Mouse (Mus musculus) midbrain, embryonic 16.5 days (tissue): ENCODE results near the gene Mettl1. TPM values are rescaled to one million over a fixed set of nuclear protein-coding genes. Genes with fewer than 3 reads are reported as not detected.
A peak's percentile ranks its signal among the peaks of the same experiment; 100 is the strongest.
"Not testable (repeated sequence)": the region's sequence is repeated elsewhere in the genome, so short reads cannot be mapped to it uniquely, and the experiment has no call there.

Experiments
- ATAC-seq: fragments of 200-750 bp; cut with Nextera tagmentation; 2 replicates; pipeline ENCODE4 v1.8.0; 2017; ENCODE audit warnings: moderate TSS enrichment
- H3K27ac ChIP-seq: fragments of 300-500 bp; sonication (generic); 2 replicates; pipeline ENCODE4 v1.5.1; 2014; ENCODE audit warnings: mild to moderate bottlenecking, low read length, mixed read lengths
- H3K27me3 ChIP-seq: fragments of 300-500 bp; sonication (generic); 2 replicates; pipeline ENCODE4 v1.6.1; 2014; ENCODE audit warnings: low read depth, low read length, mixed read lengths; ENCODE audit not compliant: control insufficient read depth, insufficient read depth
- H3K36me3 ChIP-seq: fragments of 300-500 bp; sonication (generic); 2 replicates; pipeline ENCODE4 v1.6.1; 2014; ENCODE audit warnings: mild to moderate bottlenecking, low read length, moderate library complexity, mixed read lengths; ENCODE audit not compliant: control insufficient read depth, insufficient read depth
- H3K4me1 ChIP-seq: fragments of 300-500 bp; sonication (generic); 2 replicates; pipeline ENCODE4 v1.6.1; 2014; ENCODE audit warnings: mild to moderate bottlenecking, low read length, mixed read lengths; ENCODE audit not compliant: control insufficient read depth, insufficient read depth
- H3K4me2 ChIP-seq: fragments of 300-500 bp; sonication (generic); 2 replicates; pipeline ENCODE4 v1.6.1; 2014; ENCODE audit warnings: mild to moderate bottlenecking, low read length, mixed read lengths
- H3K4me3 ChIP-seq: fragments of 300-500 bp; sonication (generic); 2 replicates; pipeline ENCODE4 v1.5.1; 2014; ENCODE audit warnings: low read depth, mild to moderate bottlenecking, low read length, moderate library complexity, mixed read lengths
- H3K9ac ChIP-seq: fragments of 300-500 bp; sonication (generic); 2 replicates; pipeline ENCODE4 v1.6.1; 2014; ENCODE audit warnings: low read depth, low read length, mixed read lengths
- H3K9me3 ChIP-seq: fragments of 300-500 bp; sonication (generic); replicated peaks from 2 replicates; pipeline ENCODE4 v1.6.1; 2014; ENCODE audit warnings: mild to moderate bottlenecking, low read length, mixed read lengths; ENCODE audit not compliant: control insufficient read depth, poor library complexity, severe bottlenecking
- WGBS: fragments of 180-500 bp; shearing (Covaris S2); extraction: QIAGEN DNeasy Blood & Tissue Kit; methylation state at CpG from one replicate; pipeline ENCODE4 v1.1.7; 2014; 5-methylcytosine and 5-hydroxymethylcytosine counted together
- polyA plus RNA-seq: library from polyadenylated mRNA; unstranded; fragments of >200 nt; fragmentation: Nextera tagmentation; extraction: Ambion mirVana; gene quantifications from 2 replicates; pipeline ENCODE4 v1.2.1, GENCODE M21; 2015

Gene Mettl1
- polyA plus RNA-seq, 1 experiment from 2014 or later = 20.1 TPM

- no peaks in the 10 kb centered on the region for H3K9me3 ChIP-seq
- peak overlapping the region; percentile 90 for H3K27ac ChIP-seq
- ATAC-seq = peak; percentile 84
- H3K27me3 ChIP-seq = no peaks in the 10 kb centered on the region
- H3K4me2 ChIP-seq = peak overlapping the region; percentile 97
- H3K36me3 ChIP-seq = peaks cover 35% of the 10 kb centered on the region
- WGBS = 4% methylated on average over 30 of the region's 30 CpGs
- peak overlapping the region; percentile 49 for H3K4me3 ChIP-seq
- peak overlapping the region; percentile 75 for H3K9ac ChIP-seq
- peaks cover 32% of the 10 kb centered on the region for H3K4me1 ChIP-seq
Measured at GRCm38 (mm10) chr10:127069281-127070189, 28.3 kb downstream of the Mettl1 start.

DNA sequence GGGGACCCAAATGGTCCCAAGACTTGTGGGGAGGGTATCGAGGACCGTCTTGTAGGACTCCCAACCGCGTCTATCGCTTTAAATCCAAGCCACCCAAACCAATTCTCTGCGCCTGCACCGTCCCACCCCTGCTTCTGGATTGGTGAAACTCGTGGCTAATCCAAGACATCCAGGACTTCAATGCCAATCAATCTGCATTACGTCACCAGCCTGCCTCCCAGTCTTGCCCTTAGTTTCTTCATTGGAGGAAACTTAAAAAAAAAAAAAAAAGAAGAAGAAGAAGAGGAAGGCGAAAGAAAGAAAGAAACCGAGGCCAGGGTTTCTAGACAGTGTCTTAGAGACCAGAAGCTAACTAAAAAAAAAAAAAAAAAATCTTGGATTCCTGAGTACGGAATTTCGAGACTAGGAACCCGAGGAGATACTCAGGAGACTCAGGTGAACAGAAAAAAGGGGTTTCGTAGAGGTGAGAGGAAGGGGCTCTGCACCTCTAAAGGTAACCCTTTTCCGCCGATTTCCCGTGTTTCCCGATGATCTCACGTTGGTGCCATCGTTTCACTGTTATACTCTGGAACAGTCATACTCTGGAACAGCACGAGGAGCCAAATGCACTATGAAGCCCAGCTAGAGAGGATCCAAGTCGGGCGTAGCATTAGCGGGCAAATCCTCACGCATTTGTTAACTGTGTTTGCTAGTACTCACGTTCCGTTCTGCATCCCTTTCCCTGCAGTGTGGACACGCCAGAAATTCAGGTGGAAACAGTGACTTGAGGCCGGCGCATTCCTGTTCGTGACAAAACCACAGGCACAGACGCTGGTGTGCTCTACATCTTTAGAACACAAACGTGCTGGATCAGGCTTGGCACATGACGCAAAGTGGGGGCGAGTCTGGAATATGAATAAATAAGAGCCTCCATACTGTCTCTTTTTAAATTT, 29.2 kb downstream of the Mettl1 start, which contains the start of gene Tspan31:
Gene Tspan31 (minus strand): TSS at position 75 of the 932 bp plus-strand sequence.
- 1% methylated on average over 36 of the region's 36 CpGs for WGBS

GRCm38 (mm10) chr10:127071203-127071602, 30.0 kb downstream of the Mettl1 start:
- H3K9me3 ChIP-seq = no peaks in the 10 kb centered on the region
- H3K9ac ChIP-seq = peak overlapping the region; percentile 74
- H3K27me3 ChIP-seq = no peaks in the 10 kb centered on the region
- H3K27ac ChIP-seq = 0 out of 2 replicates have a peak overlapping the region, but pooled peaks have one; percentile 85
- peaks cover 27% of the 10 kb centered on the region for H3K4me1 ChIP-seq
- peak overlapping the region; percentile 49 for H3K4me3 ChIP-seq
- H3K4me2 ChIP-seq = peak overlapping the region; percentile 89
- ATAC-seq = no peak
- 84% methylated on average over 9 of the region's 9 CpGs for WGBS
- H3K36me3 ChIP-seq = peaks cover 20% of the 10 kb centered on the region

More for the DNA sequence above, 29.2 kb downstream of the Mettl1 start, which contains the start of gene Tspan31:
- Histone ChIP-seq H3K9me3 (no peaks in the 10 kb centered on the region), H3K4me2 (peak within 1 kb of the TSS; percentile 97), H3K27ac (peak within 1 kb of the TSS; percentile 90), H3K4me1 (peaks cover 24% of the 10 kb centered on the region), H3K4me3 (peak within 1 kb of the TSS; percentile 49), H3K9ac (peak within 1 kb of the TSS; percentile 75), H3K36me3 (peaks cover 27% of the 10 kb centered on the region), H3K27me3 (no peaks in the 10 kb centered on the region)
- ATAC-seq = peak; percentile 94

- ATAC-seq, H3K9ac ChIP-seq, H3K9me3 ChIP-seq, H3K4me3 ChIP-seq, H3K27ac ChIP-seq, H3K27me3 ChIP-seq, H3K4me2 ChIP-seq: not testable (repeated sequence)
- H3K4me1 ChIP-seq = peaks cover 32% of the 10 kb centered on the region
- peaks cover 11% of the 10 kb centered on the region for H3K36me3 ChIP-seq
- WGBS = 88% methylated on average over 4 of the region's 4 CpGs
Measured at GRCm38 (mm10) chr10:127072270-127072669, 31.1 kb downstream of the Mettl1 start.

DNA sequence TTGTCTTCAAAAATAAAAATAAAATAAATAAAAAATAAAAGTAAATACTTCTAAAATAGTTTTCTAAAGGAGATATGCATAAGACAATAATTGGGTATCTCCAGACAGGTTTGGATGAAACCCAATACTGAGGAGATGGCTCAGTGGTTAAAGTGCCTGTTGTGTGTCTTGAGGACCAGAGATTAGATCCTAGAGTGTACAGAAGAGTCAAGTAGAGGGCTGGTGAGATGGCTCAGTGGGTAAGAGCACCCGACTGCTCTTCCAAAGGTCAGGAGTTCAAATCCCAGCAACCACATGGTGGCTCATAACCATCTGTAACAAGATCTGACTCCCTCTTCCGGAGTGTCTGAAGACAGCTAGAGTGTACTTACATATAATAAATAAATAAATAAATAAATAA, 31.8 kb downstream of the Mettl1 start:
- not testable (repeated sequence) for H3K36me3 ChIP-seq, H3K27me3 ChIP-seq, H3K27ac ChIP-seq, H3K9me3 ChIP-seq, H3K9ac ChIP-seq, ATAC-seq, H3K4me2 ChIP-seq, H3K4me3 ChIP-seq
- H3K4me1 ChIP-seq = peaks cover 31% of the 10 kb centered on the region
- WGBS = 74% methylated on average over 2 of the region's 2 CpGs

GRCm38 (mm10) chr10:127073981-127074380, 32.8 kb downstream of the Mettl1 start:
- 100% methylated on average over 1 of the region's 1 CpGs for WGBS
- no peaks in the 10 kb centered on the region for H3K27me3 ChIP-seq
- ATAC-seq = no peak
- no peak overlapping the region for H3K9ac ChIP-seq
- H3K4me3 ChIP-seq = no peak overlapping the region
- H3K27ac ChIP-seq = no peak overlapping the region
- no peaks in the 10 kb centered on the region for H3K9me3 ChIP-seq
- H3K36me3 ChIP-seq = no peaks in the 10 kb centered on the region
- H3K4me1 ChIP-seq = peaks cover 25% of the 10 kb centered on the region
- H3K4me2 ChIP-seq = no peak overlapping the region

DNA sequence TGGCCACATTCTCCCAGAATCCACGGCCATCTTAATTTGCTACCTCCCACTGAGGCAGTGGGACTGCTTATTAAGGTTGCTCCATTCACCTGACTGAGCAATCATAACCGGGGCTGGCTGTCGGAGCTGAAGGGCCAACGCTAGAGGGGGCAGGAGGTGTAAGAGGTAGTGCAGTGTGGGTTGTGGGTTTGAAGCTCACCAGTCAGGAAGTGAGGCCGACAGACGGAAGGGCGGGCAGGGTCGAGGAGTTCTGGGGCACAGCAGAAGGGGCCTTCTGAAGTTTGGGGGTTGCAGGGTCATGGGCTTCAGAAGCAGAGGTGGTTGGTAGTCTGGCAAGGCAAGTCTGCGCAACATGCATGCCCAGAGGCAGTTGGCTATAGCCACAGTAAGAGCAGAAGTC, 33.9 kb downstream of the Mettl1 start, which contains the start of gene Agap2:
Gene Agap2 (plus strand): TSS at position 205 of the 400 bp plus-strand sequence.
- Histone ChIP-seq H3K27ac (no peak within 1 kb of the TSS), H3K9me3 (no peaks in the 10 kb centered on the region), H3K4me3 (no peak within 1 kb of the TSS), H3K36me3 (no peaks in the 10 kb centered on the region), H3K4me1 (peaks cover 23% of the 10 kb centered on the region), H3K27me3 (no peaks in the 10 kb centered on the region), H3K4me2 (peak within 1 kb of the TSS; percentile 25; the same call in 1 of the 2 replicates), H3K9ac (no peak within 1 kb of the TSS)
- no peak for ATAC-seq
- 68% methylated on average over 9 of the region's 9 CpGs for WGBS

DNA sequence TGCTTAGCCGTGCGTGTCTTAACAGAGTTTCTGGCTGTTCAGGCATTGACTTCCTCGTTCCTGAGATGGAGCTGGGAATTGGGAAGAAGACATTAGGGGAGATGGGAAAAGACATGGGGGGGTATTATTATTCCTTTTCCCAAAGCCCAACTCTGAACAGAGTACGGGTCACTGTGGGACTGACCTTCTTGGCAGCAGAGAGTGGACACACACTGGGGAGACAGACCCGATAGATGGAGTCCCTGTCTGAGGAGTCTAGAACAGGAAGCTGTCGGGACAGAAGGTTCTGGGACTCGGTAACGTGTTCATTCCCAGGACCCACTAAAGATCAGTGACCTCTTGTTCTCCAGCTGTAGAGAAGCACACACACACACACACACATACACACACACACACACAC, 34.4 kb downstream of the Mettl1 start:
- H3K9me3 ChIP-seq = no peaks in the 10 kb centered on the region
- H3K4me3 ChIP-seq = no peak overlapping the region
- peaks cover 29% of the 10 kb centered on the region for H3K4me1 ChIP-seq
- ATAC-seq = no peak
- WGBS = 78% methylated on average over 8 of the region's 8 CpGs
- no peak overlapping the region for H3K27ac ChIP-seq
- no peaks in the 10 kb centered on the region for H3K36me3 ChIP-seq
- H3K4me2 ChIP-seq = no peak overlapping the region
- H3K27me3 ChIP-seq = 0 out of 2 replicates have a peak, but pooled peaks cover 3% of the 10 kb centered on the region
- no peak overlapping the region for H3K9ac ChIP-seq
